Mouse (Mus musculus) telencephalon, adult 2 months (tissue): Measurements from ENCODE around the gene Tas2r116.

Experiments
- DNase-seq: peaks from one replicate; pipeline ENCODE4 v3.0.0-alpha.2; 2011; ENCODE audit warnings: low read depth, low spot score

The Tas2r116 gene

GRCm38 (mm10) chr6:132855138-132855537, at the start of gene Tas2r116:
Gene Tas2r116 (plus strand): TSS chr6:132855438.
- no peak for DNase-seq

GRCm38 (mm10) chr6:132846842-132847241, 8.4 kb upstream of the Tas2r116 start, which contains the start of gene Tas2r123:
Gene Tas2r123 (plus strand): TSS chr6:132847142.
- DNase-seq, result no peak

- no peak for DNase-seq
Measured at GRCm38 (mm10) chr6:132867708-132868107, 12.5 kb downstream of the Tas2r116 start, which contains the start of gene Tas2r110. Gene Tas2r110 (plus strand): TSS chr6:132868008.

- no peak for DNase-seq
Measured at GRCm38 (mm10) chr6:132892711-132893110, 37.5 kb downstream of the Tas2r116 start, which contains the start of gene Tas2r113. Gene Tas2r113 (plus strand): TSS chr6:132893011.
